Mouse (Mus musculus) layer of hippocampus, postnatal 10 days (tissue): ENCODE data around the gene Taz. TPM values are rescaled to one million over a fixed set of nuclear protein-coding genes. Genes with fewer than 3 reads are reported as not detected.
A peak's percentile ranks its signal among the peaks of the same experiment; 100 is the strongest.

Experiments used
- DNase-seq, 2 experiments: peaks; one replicate each; pipeline ENCODE4 v3.0.0; 2021; ENCODE audit warnings: low spot score in 2 of 2
- microRNA-seq, 2 experiments: library from miRNA; unstranded; fragments of <30 nt; microRNA quantifications; one replicate each; pipeline ENCODE4 v1.2.0; 2021
- total RNA-seq, 2 experiments: library from RNA; stranded (reverse); gene quantifications; 2 replicates each; pipeline ENCODE4 v1.2.3; 2021

Taz gene
- total RNA-seq, 2 experiments from 2014 or later, result 54.6 to 54.7 TPM

GRCm38 (mm10) chrX:74277916-74278315, 3.8 kb upstream of the Taz start:
- DNase-seq, result no peak

- no peak for DNase-seq
Observed at GRCm38 (mm10) chrX:74281041-74281731, 526 bp upstream of the Taz start.

- peak; percentile 78 to 85 for DNase-seq
Observed at GRCm38 (mm10) chrX:74282395-74283091, 831 bp downstream of the Taz start.

DNA sequence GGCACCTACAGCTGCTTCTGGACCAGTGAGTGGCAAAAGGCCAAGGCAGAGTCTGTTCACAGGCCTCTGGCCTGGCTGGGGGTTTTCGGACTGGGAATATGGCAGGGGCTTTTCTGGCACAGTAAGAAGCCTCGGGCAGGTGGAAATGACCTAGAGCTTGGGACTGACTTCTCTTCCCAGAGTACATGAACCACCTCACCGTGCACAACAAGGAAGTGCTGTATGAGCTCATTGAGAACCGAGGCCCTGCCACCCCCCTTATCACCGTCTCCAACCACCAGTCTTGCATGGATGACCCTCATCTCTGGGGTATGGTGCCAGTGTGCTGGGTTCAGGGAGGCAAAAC, 1.4 kb downstream of the Taz start:
- no peak for DNase-seq

DNA sequence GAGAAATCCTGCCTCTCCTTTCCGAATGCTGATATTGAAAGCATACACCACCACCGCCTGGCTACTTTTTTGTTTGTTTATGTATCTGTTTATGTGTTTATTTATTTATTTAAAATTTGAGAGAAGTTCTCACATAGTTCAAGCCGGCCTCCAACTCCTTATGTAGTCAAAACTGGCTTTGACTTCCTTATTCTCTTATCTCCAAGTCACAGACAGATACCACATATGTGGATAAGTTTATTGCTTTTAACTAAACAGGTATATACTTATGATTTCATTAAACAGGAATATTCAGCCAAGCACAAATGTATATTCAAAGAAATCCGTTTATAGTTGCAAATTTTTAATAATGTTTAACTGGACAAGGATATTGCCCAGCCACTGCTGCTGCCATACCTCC, 11.7 kb downstream of the Taz start:
- DNase-seq, result no peak

- DNase-seq, result peak; percentile 92 to 93
Observed at GRCm38 (mm10) chrX:74296538-74297448, 15.1 kb downstream of the Taz start, which contains the start of gene Atp6ap1. Atp6ap1 (plus strand) TSS chrX:74297097.

DNA sequence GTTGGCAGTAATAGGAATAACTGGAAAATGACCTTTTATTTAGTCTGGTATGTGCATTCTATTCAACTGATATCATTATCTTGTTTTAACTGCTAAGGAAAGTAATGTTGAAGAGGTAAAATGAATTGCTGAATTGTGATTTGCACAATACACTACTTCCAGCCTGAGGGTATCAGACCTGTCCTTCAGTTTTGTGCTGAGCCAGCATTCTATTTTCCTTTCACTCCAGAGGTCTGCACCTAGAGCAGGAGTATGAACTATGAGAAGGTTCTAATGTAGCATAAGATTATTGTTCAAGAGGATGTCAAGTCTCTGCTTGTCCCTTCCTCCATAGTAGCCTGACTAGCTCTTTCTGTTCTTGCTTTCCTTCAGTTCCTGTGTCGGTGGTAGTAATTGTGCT, 16.6 kb downstream of the Taz start:
- DNase-seq, result no peak

GRCm38 (mm10) chrX:74299721-74300120, 18.0 kb downstream of the Taz start:
- DNase-seq, result no peak

- peak; percentile 72 to 79 for DNase-seq
Observed at GRCm38 (mm10) chrX:74304867-74305700, 23.4 kb downstream of the Taz start, which contains the start of gene Gdi1. Gdi1 (plus strand) TSS chrX:74304998.

DNA sequence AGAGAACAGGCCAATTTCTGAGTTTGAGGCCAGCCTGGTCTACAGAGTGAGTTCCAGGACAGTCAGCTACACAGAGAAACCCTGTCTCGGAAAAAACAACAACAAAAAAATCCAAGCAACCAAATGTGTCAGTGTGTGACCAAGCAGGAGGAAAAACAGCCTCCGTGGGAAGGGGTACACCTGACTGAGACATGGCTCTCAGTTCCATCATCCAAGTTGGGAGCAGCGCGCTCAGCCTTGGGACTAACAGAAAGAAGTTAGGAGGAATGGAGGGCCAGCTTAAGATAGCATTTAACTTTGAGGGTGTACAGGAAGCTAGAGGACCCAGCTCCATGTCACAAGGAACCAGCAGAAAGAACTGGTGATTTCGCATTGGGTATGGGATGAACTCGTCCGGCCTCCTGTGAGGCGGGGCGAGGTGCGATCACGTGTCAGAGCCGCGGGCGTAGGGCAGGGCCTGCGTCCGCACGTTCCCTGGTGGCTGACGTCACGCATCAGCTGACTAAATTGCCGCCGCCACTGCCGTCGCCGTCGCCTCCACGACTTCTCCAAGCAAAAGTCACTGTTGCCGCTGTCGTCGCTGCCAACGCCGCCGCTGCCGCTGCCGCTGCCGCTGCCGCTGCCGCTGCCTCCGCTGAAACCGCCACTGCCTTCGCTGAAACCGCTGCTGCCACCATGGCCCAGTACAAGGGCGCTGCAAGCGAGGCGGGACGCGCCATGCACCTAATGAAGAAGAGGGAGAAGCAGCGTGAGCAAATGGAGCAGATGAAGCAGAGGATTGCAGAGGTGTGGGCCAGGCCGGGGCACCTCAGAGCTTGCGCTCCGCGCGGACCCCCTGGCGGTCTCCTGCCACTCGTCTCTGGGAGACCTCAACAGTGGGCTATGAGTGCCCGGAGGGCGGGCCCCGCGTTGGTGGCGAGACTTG, 31.1 kb downstream of the Taz start, which contains the start of gene Fam50a:
TSS of gene Fam50a (plus strand) at position 494 of the 925 bp plus-strand sequence.
- peak; percentile 79 to 83 for DNase-seq

DNA sequence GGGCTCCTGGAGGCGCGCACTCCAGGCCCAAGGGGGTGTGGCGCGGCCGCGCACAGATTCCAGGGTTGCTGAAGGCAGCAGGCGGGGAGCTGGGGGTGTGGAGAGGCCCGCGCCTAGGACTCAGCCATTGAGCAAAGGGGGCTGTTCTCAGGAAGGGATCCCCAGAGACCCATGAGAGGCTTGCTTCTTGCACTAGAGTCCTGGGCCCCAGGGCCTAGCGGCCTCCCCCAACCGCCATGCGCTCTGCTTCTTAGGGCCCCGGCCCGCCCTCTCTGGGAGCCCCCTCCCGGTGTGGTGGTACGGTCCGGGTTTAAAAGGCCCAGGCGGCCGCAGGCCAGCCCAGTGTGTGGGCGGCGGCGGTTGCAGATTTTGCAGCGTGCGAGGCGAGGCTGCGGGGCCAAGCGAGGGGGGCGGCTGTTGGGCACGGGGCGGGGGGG, 47.0 kb downstream of the Taz start, which contains the start of gene Plxna3:
TSS of gene Plxna3 (plus strand) at position 342 of the 437 bp plus-strand sequence.
- peak; percentile 62 to 77 for DNase-seq

DNA sequence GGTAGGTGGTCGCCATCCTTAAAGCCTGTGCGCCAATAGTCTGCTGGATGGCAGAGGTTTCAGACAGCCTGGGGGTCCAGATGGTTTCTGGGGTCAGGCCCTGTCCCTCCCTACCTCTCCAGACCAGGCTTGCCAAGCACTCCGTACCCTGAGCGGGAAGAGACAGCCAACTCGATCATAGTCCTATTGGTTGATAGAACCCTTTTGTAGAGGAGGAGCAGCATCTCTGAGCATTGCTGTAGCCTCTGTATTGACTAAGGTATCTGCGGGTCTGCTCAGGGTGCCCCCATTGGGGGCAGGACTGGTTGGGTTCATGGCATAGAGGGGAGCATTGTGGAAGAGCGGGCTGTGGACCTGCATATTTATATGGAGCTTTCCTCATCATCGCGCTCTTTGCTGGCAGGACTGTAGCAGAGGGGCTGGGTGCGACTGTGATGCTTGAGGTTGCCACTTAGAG, 47.5 kb downstream of the Taz start:
- DNase-seq, result no peak

DNA sequence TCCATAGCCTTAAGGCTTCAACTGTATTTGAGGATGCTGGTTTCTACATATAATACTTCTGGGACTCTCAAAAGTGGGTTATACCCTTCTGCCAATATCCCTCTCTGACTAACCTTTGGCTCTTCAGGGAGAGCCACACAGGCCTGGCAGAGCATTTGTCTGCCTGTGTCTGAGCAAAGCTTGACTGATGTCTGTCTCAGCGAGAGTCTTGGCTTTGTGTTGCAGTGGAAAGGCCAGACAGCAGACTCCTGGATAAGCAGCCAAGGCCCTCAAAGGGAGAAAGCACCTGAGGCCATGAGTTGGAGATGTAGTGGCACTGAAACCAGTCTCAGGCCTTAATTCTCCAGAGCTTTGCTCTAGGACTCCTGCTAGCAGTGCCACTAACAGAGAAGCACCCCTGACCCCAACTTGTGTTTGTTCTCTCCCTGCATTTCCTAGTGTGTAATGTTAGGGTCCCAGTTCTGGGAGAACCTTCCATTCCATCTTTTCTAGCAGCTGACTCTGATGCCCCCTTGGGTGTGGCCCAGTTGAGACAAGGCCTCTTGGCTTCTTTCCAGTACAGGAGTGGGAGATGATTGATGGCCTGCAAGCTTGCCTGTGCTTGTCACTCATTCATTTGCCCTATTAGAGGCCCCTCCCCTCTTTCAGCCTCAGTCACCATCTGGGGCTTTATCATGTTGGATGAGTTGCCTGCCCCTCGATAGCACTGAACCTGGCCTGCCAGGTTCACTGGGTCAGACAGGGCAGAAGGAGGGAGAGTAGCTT, 48.6 kb downstream of the Taz start:
- no peak for DNase-seq

Small RNAs within 50 kb of the gene (microRNA-seq; reads per million reads assigned to microRNA genes)
- gene Mir7091 (0.20 to 0.67 reads per million in 2 experiments), gene Mir7092 (0 reads per million in 2 experiments)

Other genes with a start within 250 kb of the Taz start
- gene Opn1mw, start 154.4 kb upstream of the Taz start, total RNA-seq, result not detected
- 10 to 100 TPM; 74.3 to 75.1 TPM for gene Mecp2, start 146.5 kb upstream of the Taz start, total RNA-seq
- not detected for gene Tex28, start 114.1 kb upstream of the Taz start, total RNA-seq
- gene Tktl1, start 104.7 kb upstream of the Taz start, total RNA-seq, result not detected
- 100 to 1,000 TPM; 210 to 252 TPM for gene Flna, start 32.1 kb upstream of the Taz start, total RNA-seq
- gene Emd, start 27.2 kb upstream of the Taz start, total RNA-seq, result 10 to 100 TPM; 36.0 to 44.7 TPM
- 100 to 1,000 TPM; 203 to 222 TPM for gene Rpl10, start 11.1 kb upstream of the Taz start, total RNA-seq
- 1 to 10 TPM; 2.8 to 3.5 TPM for gene Dnase1l1, start 425 bp downstream of the Taz start, total RNA-seq
- 100 to 1,000 TPM; 276 to 278 TPM for gene Atp6ap1, start 15.2 kb downstream of the Taz start, total RNA-seq
- 100 to 1,000 TPM; 633 to 694 TPM for gene Gdi1, start 23.1 kb downstream of the Taz start, total RNA-seq
- 10 to 100 TPM; 42.3 to 47.6 TPM for gene Fam50a, start 31.1 kb downstream of the Taz start, total RNA-seq
- 10 to 100 TPM; 79.2 to 80.1 TPM for gene Plxna3, start 47.2 kb downstream of the Taz start, total RNA-seq
- 10 to 100 TPM; 32.2 to 37.2 TPM for gene Lage3, start 71.7 kb downstream of the Taz start, total RNA-seq
- gene Ubl4a, start 91.3 kb downstream of the Taz start, total RNA-seq, result 10 to 100 TPM; 51.9 to 54.7 TPM
- 1 to 10 TPM; 2.3 to 2.5 TPM for gene Slc10a3, start 91.4 kb downstream of the Taz start, total RNA-seq
- gene Fam3a, start 111.4 kb downstream of the Taz start, total RNA-seq, result 10 to 100 TPM; 17.0 to 23.0 TPM
- 10 to 100 TPM; 45.4 to 51.6 TPM for gene Ikbkg, start 111.4 kb downstream of the Taz start, total RNA-seq
- 10 to 100 TPM; 35.3 to 36.3 TPM for gene G6pdx, start 147.3 kb downstream of the Taz start, total RNA-seq
- not detected for gene Gm6880, start 199.5 kb downstream of the Taz start, total RNA-seq